Mouse (Mus musculus) hematopoietic stem cell, adult 5-6 weeks (primary cell): ENCODE data around the gene Cacna1c. TPM values are rescaled to one million over a fixed set of nuclear protein-coding genes. Genes with fewer than 3 reads are reported as not detected.
"Not testable (repeated sequence)": the region's sequence is repeated elsewhere in the genome, so short reads cannot be mapped to it uniquely, and the experiment has no call there.

Source experiments
- ATAC-seq, 2 experiments: fragments of 125-278 bp in 1 of 2; replicated peaks in 1 of 2; 2 replicates each; pipeline ENCODE4 v1.8.0; 2016 to 2017; ENCODE audit warnings: inconsistent platforms in 2 of 2, mild to moderate bottlenecking in 2 of 2, moderate number of reproducible peaks in 2 of 2, low read depth in 1 of 2, moderate TSS enrichment in 1 of 2; ENCODE audit not compliant: low FRiP score in 2 of 2, poor library complexity in 2 of 2, severe bottlenecking in 2 of 2, insufficient read depth in 1 of 2, low TSS enrichment in 1 of 2
- total RNA-seq: library from RNA; stranded (forward); fragments of 172-1452, 232-1000 nt; gene quantifications from 2 replicates; pipeline ENCODE4 v1.2.3, GENCODE M21; 2017

The Cacna1c gene
- total RNA-seq, 1 experiment from 2014 or later: not detected

DNA sequence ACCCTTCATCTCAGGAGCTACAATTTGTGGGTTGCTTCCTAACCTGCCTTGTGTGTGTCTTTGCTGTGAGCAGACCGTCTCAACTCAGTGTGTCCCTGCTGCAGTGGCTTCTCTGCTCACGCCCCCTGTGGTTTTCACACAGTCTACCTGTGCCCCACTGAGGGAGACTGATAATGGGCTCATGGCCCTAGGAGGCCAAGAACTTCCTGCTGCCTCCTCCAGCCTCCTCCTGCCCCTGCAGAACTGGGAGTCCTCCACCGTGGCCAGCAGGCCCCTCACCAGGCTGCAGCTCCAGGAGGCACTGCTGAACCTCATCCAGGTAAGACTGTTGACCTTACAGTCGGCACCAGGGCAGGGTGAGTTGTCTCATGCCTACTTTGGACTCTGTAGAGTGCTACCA lies 21.4 kb upstream of the Cacna1c start:
- no peak for ATAC-seq

DNA sequence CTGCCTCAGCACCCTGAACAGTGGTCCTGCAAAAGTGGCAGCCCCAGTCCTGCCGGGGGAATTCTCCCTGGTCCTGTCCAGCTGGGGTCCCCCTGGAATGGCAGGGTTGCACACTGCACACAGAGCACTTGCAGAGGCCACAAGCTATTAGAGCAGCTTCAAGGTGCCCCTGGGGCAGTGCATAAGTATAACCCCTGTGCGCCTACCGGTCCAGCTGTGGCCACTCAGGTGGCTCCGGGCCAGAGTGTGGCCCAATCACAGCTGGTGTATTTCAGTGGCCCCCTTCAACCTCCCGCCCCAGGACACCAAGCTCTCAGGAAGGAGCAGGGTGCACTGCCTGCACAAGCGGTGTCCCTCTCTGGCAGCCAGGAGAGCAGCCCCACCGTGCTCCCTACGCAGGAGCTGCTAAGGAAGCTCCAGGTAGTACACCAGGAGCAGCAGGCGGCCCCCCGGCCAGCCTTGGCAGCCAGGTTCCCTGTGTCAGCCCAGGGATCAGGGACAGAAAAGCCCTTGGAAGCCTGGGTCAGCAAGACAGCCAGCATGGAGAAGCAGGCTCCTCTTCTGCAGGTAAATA lies 18.9 kb upstream of the Cacna1c start:
- ATAC-seq: no peak

DNA sequence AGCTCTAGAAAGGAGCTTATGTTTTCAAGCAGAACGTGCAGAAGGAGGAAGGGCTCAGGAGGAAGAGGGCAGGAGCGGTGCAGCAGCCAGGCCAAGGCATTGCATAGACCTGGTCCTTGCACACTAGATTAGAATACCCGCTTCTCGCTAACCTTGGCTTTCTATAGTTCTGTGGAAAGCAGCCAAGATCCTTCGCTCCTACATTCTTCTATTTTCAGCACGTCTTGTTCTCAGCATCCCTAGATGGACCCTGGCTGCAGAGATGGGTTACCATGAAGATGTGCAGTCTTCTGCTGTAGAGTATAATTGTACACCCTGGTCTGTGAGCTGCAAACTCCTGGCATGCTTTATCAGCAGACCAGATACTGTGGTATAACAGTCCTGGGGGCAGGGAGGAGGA lies 18.0 kb upstream of the Cacna1c start:
- no peak for ATAC-seq

DNA sequence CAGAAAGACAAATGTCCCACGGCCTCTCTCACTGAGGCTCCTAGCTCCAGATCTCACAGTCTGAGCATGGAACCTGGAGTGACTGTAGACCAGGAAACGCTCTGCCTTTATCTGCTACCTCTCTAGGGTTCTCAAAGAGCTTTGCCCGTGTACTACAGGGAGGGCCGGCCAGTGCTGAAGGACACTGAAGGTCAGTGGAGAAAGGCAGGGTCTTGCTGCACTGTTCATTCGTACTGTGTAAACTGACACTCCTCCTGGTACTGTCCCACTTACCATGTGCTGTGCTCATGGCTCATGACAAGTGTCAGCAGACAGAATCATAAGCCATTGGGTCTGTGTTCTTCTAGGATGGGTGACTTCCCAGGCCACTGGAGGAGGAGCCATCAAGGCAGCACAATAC lies 17.2 kb upstream of the Cacna1c start:
- no peak for ATAC-seq

DNA sequence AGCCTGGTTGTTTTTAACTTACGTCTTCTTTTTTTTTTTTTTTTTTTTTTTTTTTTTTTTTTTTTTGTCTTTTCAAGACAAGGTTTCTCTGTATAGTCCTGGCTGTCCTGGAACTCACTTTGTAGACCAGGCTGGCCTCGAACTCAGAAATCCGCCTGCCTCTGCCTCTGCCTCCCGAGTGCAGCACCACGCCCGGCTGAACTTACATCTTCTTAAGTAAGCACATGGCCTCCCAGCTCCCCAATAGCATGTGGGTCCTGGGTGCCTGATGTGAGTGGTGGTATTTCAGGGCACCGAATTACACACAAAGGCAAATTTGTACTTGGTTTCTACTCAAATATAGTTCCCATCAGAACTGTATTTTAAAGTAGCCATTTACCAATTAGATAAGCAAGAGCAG lies 9.8 kb upstream of the Cacna1c start:
- ATAC-seq: not testable (repeated sequence)

DNA sequence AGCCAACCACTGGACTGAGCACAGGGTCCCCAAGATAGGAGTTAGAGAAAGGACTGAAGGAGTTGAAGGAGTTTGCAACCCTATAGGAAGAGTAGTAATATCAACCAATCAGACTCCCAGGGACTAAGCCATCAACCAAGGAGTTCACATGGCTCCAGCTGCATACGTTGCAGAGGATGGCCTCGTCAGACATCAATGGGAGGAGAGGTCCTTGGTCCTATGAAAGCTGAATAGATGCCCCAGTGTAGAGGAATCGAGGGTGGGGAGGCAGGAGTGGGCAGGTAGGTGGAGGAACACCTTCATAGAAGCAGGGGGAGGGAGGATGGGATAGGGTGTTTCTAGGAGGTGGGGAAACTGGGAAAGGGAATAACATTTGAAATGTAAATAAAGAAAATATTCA lies 8.7 kb upstream of the Cacna1c start:
- ATAC-seq: no peak

DNA sequence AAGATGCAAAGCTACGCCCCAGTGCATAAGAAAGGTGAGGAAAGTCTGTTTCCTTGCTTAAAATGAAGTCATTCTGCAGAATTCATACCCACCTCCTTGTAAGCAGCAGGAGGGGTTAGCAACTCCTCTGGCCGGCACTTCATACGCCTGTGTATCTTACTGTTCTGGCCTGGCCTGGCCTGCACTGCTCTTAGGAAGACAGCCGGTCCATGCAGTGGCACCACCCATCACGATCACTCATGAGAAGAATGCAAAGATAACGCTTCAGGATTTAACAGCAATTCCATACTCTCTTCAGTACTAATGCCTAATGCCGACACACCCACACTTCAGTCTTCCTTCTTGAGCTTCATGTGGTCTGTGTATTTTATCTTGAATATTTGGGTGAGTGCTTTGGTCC lies 8.1 kb upstream of the Cacna1c start:
- ATAC-seq: no peak

DNA sequence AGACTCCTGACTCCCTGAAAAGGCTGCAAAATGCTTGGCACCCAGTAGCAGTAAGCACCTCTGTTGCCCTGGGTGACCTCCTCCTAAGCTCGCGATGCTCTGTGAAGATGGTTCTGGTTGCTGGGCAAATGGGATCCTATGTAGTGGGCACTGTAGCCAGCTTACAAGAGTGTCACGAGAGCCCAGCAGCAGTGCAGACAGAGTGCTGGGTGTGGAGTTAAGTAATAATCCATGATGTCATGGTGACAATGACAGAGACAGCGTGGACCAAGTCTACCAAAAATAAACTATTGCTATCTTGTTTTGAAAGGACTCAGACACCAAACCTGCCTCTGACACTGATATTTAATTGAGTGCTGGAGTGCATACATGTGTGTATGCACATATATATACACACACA lies 5.4 kb upstream of the Cacna1c start:
- ATAC-seq: no peak

DNA sequence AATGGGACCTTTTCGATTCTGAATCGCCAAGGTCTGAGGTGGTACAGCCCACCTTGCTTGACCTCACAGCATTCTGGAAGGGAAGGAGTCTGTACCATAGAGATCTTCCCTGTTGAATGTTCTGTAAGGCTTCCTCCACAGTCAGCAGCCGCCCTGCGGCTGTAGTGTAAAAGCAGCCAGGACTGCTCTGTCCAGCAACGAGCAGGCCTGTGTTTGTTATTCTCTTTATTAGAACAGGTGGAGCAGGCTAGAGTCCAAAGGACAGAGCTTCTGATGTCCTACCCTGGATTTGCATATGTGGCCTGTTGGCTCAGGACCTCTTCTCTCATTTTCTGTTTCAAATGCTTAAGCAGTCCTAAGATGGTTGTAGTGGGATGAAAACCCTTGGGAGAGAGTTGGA lies 4.1 kb upstream of the Cacna1c start:
- no peak for ATAC-seq

DNA sequence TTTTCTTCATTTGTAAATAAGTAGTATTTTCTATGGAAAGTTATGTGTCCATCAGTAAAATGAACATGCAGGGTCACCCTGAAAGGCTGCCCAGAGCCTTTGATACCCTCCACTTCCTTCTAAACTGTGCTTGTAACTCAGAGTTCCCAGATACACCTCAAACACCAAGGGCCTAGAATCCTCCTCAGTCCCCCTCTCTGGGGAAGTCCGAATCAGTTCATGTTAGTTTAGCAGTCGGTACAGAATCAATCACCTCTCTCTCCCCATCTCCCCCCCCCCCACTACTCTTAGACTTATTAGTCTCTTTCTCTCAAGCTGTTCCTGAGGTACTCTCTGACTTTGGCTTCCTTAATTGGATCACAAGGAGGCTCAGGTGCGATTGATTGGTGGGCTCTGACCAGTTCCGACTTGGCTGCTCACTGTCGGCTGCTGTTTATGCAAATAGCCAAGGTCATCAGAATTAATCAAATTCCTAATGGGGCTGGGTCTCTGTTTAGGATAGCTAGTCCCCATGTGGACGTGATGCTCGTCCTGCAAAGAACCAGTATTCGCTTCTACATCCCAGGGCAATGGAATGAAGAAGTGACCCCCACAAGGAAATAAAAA lies 3.2 kb upstream of the Cacna1c start:
- no peak for ATAC-seq

DNA sequence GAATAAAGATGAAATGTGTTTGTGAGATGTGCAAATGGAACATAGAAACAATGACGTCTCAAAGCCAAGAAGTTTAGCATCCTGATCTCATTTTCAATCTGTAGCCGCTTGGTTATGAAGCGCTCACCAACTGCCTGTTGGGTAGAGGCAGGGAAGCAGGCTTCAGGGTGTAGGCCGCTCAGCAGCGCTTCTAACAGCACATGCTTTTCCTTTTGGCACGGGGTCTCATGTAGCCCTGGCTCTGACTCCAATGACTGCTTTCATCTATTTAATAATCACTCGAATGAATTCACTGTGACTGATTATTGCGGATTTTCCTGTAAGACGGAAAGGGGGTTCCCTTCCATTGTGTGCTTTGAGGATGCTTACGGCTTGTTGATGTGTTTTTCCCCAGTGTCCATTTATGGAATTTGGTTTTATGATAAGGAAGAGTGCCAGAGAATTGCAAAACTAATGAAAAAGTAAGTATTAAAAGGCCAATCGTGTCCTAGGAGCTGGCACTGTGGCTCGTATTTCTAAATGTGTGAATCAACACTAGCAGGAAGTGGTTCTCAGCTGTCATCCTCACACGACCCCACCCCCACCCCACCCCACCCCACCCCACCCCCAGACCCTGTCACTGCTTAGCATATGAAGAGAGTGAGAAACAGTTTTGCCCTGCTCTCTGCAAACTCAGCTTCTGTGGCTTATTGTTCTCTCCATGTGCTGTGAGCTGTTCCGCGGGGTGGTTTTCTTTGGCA lies 2.5 kb upstream of the Cacna1c start:
- ATAC-seq: no peak

DNA sequence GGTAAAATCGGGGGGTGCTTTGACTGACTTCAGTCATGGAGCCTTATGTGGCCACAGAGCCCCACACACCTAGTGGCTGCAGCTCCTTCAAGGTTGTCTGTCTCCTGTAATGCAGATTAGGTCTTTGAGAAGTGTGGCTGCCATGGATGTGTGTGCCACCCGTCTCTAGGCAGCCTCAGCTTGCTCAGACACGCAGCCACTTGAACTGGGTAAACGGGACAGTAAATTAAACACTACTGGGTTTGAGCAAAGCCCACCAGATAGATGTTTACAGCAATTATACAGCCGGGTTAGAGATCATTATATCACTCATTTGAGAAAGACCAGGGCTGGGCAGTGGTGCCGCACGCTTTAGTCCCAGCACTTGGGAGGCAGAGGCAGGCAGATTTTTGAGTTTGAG lies 1.6 kb downstream of the Cacna1c start:
- no peak for ATAC-seq

DNA sequence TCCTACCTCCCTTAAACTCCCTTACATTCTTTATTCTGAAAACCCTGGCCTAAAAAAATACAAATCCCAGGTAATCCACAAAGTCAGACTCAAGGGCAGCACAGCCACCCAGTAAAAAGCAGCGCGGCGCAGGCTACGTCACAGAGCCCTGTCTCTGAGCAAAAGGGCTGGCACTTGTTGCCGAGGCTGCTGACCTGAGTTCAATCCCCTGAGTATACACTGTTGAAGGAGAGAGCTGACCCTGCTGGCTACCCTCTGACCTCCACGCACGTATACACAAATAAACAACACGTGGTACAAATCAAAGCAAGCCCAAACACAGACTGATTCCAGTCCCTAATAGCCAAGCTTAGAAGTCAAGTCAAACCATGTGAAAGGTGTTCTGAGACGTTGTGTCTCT lies 2.1 kb downstream of the Cacna1c start:
- ATAC-seq: no peak

DNA sequence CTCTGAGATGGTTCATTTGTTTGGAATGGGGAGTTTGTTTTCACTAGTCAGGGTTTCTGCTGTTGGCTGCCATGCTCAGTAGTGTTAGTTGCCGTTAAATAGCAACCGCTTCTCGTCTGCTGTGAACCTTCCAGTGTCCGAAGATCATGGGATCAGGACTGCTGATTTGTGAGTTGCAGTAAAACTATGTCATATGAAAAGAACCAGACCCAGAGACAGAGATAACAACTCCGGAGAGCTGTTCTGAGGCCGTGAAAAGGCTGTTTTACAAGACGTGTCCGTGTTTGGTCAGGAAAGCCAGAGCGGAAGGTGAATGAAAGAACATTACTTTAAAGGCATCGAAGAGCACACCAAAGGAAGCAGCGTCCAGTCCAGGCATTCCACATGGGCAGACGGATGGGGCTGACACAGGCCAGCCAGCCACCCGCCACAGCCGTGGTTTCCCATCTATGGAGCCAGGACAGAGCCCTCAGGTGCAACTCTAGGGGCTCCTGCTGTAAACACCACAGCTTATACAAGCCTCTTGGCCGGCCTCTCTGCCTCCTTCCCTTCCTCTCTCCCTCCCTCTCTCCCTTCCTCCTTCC lies 2.6 kb downstream of the Cacna1c start:
- ATAC-seq: no peak

DNA sequence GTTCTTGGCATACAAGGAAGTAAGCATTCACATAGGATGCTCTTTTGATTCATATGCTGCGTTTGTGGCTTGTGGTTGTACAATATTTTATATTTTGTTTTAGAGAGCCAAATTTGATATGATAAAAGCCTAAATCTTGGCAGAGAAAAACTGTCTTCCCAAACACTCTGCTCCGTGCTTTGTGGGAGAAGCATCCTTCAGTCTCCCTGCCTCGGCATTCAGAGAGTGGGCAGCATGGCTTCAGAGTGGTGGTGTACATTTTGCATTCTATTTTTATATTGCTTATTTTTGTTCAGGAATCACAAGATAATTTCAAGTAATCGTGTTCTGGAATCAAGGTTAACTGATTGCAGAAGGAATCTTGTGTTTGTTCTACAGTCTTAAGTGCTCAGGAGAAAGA lies 4.7 kb downstream of the Cacna1c start:
- no peak for ATAC-seq

DNA sequence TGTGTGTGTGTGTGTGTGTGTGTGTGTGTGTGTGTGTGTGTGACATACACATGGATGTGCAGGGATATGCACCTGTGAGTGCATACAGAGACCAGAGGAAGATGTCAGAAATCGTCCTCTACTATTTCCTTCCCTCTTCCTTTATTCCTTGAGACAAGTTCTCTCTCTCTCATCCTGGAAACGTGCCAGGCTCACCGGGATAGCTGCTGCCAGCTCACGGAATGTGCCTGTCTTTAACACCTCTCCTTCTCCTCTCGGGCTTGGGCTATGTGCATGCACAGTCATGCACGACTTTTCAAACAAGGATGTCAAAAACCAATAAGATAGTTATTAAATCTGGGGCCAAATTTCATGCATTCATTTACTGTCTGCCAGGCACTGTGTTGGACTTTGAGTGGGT lies 8.6 kb downstream of the Cacna1c start:
- ATAC-seq: no peak

DNA sequence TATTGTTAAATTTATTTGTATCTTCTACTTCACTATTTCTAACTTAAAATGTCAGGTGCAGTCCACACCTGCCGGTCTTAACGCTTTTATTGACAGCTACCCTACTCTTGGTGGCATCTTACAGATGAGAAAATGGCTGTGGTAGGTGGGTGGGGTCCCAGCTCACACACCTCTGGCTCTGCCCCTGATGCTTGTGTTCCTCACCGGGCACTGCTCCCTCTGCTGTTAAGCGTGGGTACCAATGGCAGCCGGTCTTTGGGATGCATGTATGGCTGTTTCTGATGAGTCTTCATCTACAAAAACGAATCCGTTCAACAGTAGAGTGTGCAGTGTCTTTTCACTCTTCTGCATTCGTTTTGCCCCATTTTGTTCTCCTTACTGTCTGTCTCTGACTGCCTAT lies 9.6 kb downstream of the Cacna1c start:
- ATAC-seq: no peak

DNA sequence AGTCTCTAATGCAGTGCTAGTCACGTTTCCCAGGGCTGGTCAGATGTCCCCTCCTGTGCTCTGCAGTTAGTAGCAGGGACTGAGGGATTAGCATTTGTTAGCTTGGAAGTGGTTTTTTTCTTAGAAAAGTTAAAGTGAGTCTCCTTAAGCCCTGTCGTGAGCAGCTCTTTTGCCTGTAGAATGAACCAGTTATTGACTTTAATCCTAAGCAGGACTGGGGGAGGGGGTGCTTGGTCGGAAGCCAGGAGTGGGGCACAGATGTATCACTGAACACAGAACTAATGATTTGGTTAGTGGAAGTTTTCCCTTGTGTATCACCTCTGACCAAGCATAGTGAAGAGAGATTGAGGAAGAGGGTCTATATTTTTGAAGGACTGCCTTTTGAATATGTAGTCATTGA lies 12.4 kb downstream of the Cacna1c start:
- no peak for ATAC-seq

DNA sequence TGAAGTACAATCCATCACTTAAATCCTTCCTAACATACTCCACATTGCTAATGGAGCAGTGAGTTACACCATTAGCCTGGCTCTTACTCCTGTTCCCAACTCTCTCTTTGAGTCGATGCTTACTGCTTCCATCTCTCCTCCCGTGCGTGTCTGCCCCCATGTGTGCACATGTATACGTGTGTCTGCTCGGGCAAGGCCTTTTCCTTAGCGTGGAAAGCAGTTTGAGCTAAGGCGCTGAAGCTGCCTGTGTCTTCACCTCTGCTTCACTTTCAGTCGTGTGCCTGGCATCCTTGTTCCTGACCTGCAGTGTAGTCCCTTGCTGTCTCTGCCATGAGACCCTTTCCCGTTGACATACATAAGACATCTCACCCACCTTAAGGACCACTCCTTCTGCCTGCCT lies 14.0 kb downstream of the Cacna1c start:
- no peak for ATAC-seq
